Mouse (Mus musculus) thymus, adult 2 months (tissue): ENCODE results near the gene 9930021J03Rik.

Experiments
- CTCF ChIP-seq: fragments of 200-500 bp; IDR thresholded peaks from 2 replicates; pipeline ENCODE4 v1.5.1; 2012; ENCODE audit warnings: mild to moderate bottlenecking, control low read depth, low read length, moderate library complexity, borderline replicate concordance; ENCODE audit not compliant: control insufficient read depth, poor library complexity, insufficient read depth; ENCODE audit errors: extremely low read depth
- POLR2A ChIP-seq: fragments of 200-500 bp; IDR thresholded peaks from 2 replicates; pipeline ENCODE4 v1.6.1; 2012; ENCODE audit warnings: mild to moderate bottlenecking, low read length, control low read depth, moderate library complexity; ENCODE audit not compliant: control insufficient read depth, poor library complexity, insufficient read depth; ENCODE audit errors: extremely low read depth

DNA sequence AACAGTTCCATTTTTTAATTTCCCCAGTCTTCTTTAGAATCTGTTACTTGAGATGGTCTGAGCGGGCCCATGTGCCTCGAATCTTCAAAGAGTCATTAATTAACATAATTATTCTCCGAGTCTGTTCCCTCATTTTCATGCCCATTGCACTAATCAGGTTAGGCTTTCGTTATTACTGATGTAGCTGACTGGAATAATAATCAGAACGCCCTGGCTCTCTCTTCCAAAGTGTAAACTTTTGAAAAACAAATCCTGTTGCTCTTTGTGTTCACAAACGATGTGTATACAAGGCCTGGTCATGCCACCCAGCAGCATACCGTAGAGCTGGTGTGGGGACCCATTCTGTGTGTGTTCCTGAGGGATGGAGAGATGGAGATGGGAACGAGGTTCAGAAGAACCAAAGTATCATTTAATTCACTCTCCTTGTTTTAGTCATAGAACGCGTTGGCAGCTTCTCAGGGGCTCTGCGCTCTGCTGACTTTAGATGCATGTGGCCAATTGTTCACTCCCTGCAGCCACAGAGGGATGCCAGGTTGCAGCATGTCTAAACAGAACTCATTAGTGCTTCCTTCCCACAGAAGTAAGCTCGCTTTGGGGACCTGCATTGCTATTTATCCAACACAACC, 38.4 kb upstream of the 9930021J03Rik start:
- no peak for TF ChIP-seq CTCF
- no peak for TF ChIP-seq POLR2A
